Mouse (Mus musculus) retina, postnatal 1 day (tissue): ENCODE measurements around the gene Slit2.

Experiments
- DNase-seq: peaks from one replicate; pipeline ENCODE4 v3.0.0-alpha.2; 2012

Slit2 gene

DNA sequence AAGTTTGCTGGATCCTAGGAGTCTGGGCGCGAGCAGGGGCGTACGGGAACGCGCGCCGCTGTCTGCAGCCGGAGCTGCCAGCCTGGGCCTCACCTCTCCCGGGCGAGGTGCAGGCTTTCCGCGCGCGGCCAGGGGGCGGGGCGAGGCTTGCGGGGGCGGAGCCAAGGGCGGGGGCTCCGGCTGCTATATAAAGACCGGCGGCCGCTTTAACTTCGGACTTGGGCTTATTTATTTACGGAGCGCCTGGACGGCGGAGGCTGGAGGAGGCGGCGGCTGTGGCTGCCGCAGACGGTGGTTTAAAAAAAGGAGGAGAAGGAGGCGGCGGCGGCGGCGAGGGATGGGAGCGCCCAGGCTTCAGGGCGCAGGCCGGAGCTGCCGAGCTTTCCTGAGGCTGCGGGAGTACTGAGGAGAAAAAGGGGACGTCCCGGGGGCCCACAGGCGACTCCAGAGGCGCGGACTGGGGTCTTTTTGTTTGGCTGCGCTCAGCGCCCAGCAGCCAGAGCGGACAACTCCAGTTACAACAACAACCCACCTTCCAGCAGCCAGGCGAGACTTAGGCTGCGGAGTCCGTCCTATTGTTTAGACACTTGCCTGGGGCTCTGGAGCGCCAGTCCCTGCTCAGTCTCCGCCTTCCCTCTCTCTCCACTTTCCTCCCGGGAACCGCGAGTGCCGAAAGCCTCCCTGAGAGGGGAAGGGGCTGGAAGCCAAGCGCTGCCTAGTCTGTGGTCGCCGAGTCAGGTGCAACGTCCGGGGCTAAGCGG lies at the start of gene Slit2:
TSS of gene Slit2 (plus strand) at position 198 of the 761 bp plus-strand sequence.
- peak; percentile 91 for DNase-seq

- no peak for DNase-seq
Observed at GRCm38 (mm10) chr5:47938586-47939372, 44.2 kb upstream of the Slit2 start.

GRCm38 (mm10) chr5:47956451-47956850 lies 26.5 kb upstream of the Slit2 start:
- no peak for DNase-seq

DNA sequence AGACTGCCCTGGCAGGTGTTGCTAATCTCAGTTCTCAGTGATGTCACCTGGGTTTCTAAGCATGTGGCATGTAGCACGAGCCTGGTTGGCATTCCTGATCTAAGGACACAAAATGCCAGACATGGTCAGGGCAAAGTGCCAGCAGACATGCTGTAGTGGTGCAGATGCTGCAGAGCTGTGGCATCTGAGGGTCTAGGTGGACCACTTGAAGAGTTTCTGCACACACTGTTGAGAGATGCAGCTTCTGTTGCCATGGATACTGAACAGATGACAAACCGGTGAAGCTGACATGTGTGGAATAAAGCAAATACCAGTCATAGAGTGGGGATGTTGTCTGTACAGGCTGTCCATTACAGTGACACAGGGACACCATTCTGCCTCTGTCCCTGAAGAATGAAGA lies 7.1 kb upstream of the Slit2 start:
- DNase-seq = peak; percentile 14

GRCm38 (mm10) chr5:47979371-47979770 lies 3.6 kb upstream of the Slit2 start:
- peak; percentile 62 for DNase-seq

- DNase-seq = peak; percentile 43
Observed at GRCm38 (mm10) chr5:47980459-47980858, 2.5 kb upstream of the Slit2 start.

DNA sequence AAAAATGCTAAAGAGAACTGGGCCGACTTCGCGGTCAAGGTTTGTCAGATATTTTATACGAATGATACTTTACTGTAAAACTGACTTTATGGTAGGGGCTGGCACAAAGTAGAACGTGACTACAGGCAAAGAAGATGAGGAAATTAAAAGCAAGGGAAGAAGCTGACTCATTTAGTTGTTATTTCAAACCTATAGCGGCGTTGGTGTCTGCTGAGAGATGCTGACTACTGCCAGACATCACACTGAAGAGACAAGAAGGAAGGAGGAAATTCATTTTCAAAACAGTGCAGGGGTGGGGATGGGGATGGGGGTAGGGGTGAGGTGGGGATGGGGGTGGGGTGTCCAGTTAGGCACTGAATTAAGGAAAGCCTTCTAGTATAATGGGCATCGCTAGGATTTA lies 987 bp upstream of the Slit2 start:
- no peak for DNase-seq

- DNase-seq = peak; percentile 71
Observed at GRCm38 (mm10) chr5:47983746-47984583, 1.0 kb downstream of the Slit2 start.

- peak; percentile 51 for DNase-seq
Observed at GRCm38 (mm10) chr5:47984584-47985197, 1.8 kb downstream of the Slit2 start.

- DNase-seq = peak; percentile 65
Observed at GRCm38 (mm10) chr5:47985198-47985631, 2.3 kb downstream of the Slit2 start.

GRCm38 (mm10) chr5:47985901-47986670 lies 3.1 kb downstream of the Slit2 start:
- DNase-seq = peak; percentile 76

- DNase-seq = no peak
Observed at GRCm38 (mm10) chr5:47990926-47991325, 8.0 kb downstream of the Slit2 start.

- peak; percentile 48 for DNase-seq
Observed at GRCm38 (mm10) chr5:48003708-48004415, 20.9 kb downstream of the Slit2 start.

GRCm38 (mm10) chr5:48005533-48005932 lies 22.6 kb downstream of the Slit2 start:
- DNase-seq = peak; percentile 38

DNA sequence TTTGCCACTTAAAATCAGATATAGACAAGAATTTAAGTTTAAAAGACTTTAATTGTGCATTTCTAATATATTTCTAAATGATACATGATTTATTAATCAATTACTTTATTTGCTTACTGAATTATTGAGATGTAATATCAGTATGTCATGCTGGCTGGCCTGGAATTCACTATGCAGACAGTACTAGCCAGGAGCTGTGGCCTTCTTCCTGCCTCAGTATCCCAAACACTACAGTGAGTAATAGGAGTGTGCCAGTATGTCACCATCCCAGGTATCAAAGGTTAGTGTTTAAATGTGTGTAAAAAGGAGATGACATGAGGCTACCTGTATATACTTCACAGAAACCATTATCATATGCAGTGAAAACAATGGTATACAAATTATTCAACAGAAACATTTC lies 23.1 kb downstream of the Slit2 start:
- DNase-seq = no peak

GRCm38 (mm10) chr5:48023441-48023840 lies 40.5 kb downstream of the Slit2 start:
- DNase-seq = no peak

- no peak for DNase-seq
Observed at GRCm38 (mm10) chr5:48034875-48035274, 51.9 kb downstream of the Slit2 start.

DNA sequence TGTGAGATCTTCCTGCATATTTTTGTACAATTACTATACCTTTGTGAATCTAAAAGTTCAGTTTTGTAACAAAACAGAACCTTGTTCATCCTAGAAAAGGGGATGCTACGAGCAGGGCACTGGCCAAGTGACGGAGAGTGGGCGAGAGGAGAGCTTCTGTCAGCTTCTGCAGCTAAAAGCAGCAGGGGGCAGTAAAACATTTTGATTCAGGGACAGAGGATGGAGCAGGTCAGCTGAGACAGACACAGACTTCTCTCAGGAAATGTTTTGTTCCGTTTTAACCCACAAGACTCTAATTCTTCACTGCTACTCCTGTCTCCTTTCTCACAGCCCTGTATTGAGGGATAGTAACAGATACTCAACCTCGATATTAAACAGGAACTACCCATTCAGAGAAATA lies 55.1 kb downstream of the Slit2 start:
- DNase-seq = peak; percentile 47

DNA sequence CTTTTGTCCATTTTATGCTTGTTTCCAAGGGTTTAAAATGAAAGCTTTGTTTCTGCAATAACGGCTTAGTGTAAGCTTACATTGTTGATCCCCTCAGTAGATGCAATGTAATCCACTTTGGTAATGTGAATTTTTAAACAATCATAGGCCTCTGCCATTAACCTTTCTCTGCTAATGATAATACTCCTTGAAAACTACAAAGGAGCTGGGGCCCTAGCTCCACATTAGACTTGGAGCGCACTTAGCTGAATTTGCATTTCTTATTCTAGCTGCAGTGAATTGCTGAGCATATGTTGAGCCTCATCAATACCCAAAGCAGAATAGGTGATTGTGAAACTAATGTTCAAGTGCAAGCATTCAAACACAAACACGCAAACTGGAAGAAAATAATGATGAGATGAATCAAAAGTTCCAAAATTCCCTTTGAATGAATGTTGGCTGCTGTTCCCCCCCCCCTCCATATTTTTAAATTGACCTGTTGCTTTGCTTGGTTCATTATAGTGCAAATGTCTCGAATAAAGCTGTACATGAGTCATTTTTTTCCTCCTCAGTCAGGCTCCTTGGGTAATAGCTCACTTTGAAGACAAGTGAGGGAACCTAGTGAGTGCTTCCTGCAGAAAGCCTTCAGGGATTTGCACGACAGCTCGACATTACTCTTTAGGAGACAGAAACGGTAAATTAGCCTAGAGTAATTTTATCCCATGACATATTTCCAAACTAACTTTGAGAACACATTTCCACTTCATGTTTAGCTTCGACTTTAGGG lies 66.2 kb downstream of the Slit2 start:
- DNase-seq = no peak

DNA sequence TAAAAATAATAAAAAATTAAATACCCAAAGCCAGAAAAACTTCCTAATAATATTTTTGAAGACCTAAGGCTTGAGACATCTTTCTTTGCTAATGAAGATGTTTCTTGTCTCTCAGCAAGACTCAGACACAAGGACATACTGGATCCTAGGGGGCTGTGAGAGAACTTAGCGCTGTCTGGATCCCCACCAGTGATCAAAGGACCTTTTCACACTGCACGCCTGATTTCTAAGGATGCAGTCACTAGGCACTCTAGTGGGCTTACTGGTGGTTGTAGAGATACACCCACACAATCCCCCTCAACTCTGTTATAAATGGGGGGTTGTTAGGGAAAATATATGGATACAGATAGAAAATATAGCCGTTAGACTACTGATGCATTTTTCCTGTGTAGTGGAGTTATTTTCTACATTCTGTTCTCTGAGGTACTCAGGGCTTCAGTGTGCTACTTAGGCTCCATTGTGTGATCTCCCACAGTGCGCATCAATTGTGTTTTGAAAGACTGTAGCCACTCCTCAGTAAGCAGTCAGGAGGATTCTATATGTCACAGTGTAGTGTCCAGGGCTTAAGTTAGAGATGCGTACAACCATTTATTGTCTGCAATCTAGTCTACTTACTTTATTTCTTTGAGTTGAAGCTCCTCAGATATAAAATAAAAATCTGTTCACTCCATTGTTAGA lies 67.8 kb downstream of the Slit2 start:
- no peak for DNase-seq
